Mouse (Mus musculus) E14TG2a.4 (cell line): ENCODE measurements around the gene Gm20388.

ENCODE experiments used
- CTCF ChIP-seq: conservative IDR thresholded peaks from 2 replicates; pipeline ENCODE4 v1.5.1; 2014; ENCODE audit warnings: low read length
- NANOG ChIP-seq: IDR thresholded peaks from 2 replicates; pipeline ENCODE4 v1.6.1; 2014; ENCODE audit warnings: borderline replicate concordance, low read length, mixed read lengths
- POU5F1 ChIP-seq: IDR thresholded peaks from 2 replicates; pipeline ENCODE4 v1.6.1; 2014; ENCODE audit warnings: low read length, borderline replicate concordance

- TF ChIP-seq CTCF = no peak
- TF ChIP-seq NANOG = no peak
- no peak for TF ChIP-seq POU5F1
Measured at GRCm38 (mm10) chr8:123290679-123291078, 3380.0 kb downstream of the Gm20388 start.
